Mouse (Mus musculus): Measurements from ENCODE around the gene Slc22a2.

DNA sequence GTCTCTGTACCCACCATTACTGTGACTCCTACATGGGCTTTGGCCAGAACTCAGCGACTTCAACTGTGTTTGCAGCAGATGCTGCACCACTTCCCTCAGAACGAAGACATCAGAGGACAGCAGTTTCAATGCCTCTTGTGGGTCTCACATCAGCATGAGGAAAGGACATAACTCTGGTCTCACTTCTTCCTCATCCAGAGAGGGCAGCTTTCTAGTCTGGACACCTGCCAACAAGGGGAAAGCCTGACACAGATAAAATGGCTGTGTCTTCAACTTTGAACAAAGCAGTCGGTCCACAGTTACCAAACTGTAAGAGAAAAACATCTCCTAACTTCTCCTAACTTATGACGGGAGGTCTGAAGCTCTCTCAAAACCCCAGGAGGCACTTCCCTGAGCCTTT, 57.2 kb downstream of the Slc22a2 start:
- TF ChIP-seq CTCF (IDR thresholded peaks at IDR 0.05; ENCODE audit: low read depth, low read length): no peak
- TF ChIP-seq POLR2A (IDR thresholded peaks at IDR 0.05; ENCODE audit: borderline replicate concordance, low read depth, low read length): no peak

Data from bone marrow macrophage, adult 2 months (primary cell).